Mouse (Mus musculus) CH12.LX (cell line): ENCODE measurements at regions not wholly inside any gene's neighbourhood (a gene's known extent, or its start where the extent isn't known, plus 50 kb on each side); places are given as distances from the start of the nearest gene placed in this dataset.
A peak's percentile ranks its signal among the peaks of the same experiment; 100 is the strongest.

ENCODE experiments used
- DNase-seq: peaks from one replicate; pipeline ENCODE4 v3.0.0-alpha.2; 2013; ENCODE audit errors: extremely low read depth
- H3K27ac ChIP-seq: 2 replicates; pipeline ENCODE4 v1.5.1; 2012; ENCODE audit warnings: low read depth, mild to moderate bottlenecking, control low read depth, moderate library complexity; ENCODE audit not compliant: insufficient read depth
- H3K27me3 ChIP-seq: replicated peaks from 2 replicates; pipeline ENCODE3; 2012; ENCODE audit warnings: inconsistent platforms
- H3K36me3 ChIP-seq, 2 experiments: replicated peaks in 1 of 2; 2 replicates each; pipeline versions ENCODE3 to v1.6.1; 2012; ENCODE audit warnings: inconsistent platforms in 1 of 2, low read length in 1 of 2, mild to moderate bottlenecking in 1 of 2, mixed read lengths in 1 of 2, moderate library complexity in 1 of 2; ENCODE audit not compliant: control insufficient read depth in 1 of 2, insufficient read depth in 1 of 2
- H3K4me1 ChIP-seq, 2 experiments: 2 replicates each; pipeline ENCODE4 v1.6.1; 2012; ENCODE audit warnings: inconsistent platforms in 1 of 2, moderate library complexity in 1 of 2; ENCODE audit not compliant: insufficient read depth in 2 of 2, control insufficient read depth in 1 of 2
- H3K4me2 ChIP-seq: 2 replicates; pipeline ENCODE4 v1.6.1; 2012; ENCODE audit warnings: low read depth, mild to moderate bottlenecking, control low read depth; ENCODE audit not compliant: poor library complexity, insufficient read depth, severe bottlenecking
- H3K4me3 ChIP-seq, 3 experiments: fragments of 150-350 bp in 1 of 3; sonication (generic) in 1 of 3; replicated peaks in 1 of 3; 2 replicates each; pipeline versions ENCODE3 to v1.5.1; 2011 to 2012; ENCODE audit warnings: low read depth in 2 of 3, low read length in 2 of 3, mild to moderate bottlenecking in 2 of 3, moderate library complexity in 2 of 3, control low read depth in 1 of 3, improper control_type of control experiment in 1 of 3, inconsistent platforms in 1 of 3, mixed read lengths in 1 of 3; ENCODE audit not compliant: poor library complexity in 1 of 3
- H3K79me2 ChIP-seq: replicated peaks from 2 replicates; pipeline ENCODE4 v1.6.1; 2012; ENCODE audit warnings: mild to moderate bottlenecking, moderate library complexity; ENCODE audit not compliant: control insufficient read depth, poor library complexity, insufficient read depth, severe bottlenecking; ENCODE audit errors: extremely low read depth
- H3K9ac ChIP-seq: 2 replicates; pipeline ENCODE4 v1.6.1; 2012; ENCODE audit warnings: low read depth, mild to moderate bottlenecking, control low read depth, moderate library complexity; ENCODE audit not compliant: insufficient read depth
- H3K9me3 ChIP-seq: replicated peaks from 2 replicates; pipeline ENCODE3; 2012; ENCODE audit warnings: low read length, inconsistent platforms, mixed read lengths
- BHLHE40 ChIP-seq: IDR thresholded peaks from 2 replicates; pipeline ENCODE4 v1.6.1; 2011; ENCODE audit warnings: mild to moderate bottlenecking, low read depth, low read length, improper control_type of control experiment
- CHD2 ChIP-seq: IDR thresholded peaks from 2 replicates; pipeline ENCODE4 v1.6.1; 2011; ENCODE audit warnings: low read length, improper control_type of control experiment
- E2F4 ChIP-seq: IDR thresholded peaks from 2 replicates; pipeline ENCODE4 v1.6.1; 2011; ENCODE audit warnings: low read depth, low read length, improper control_type of control experiment; ENCODE audit not compliant: insufficient replicate concordance
- ELF1 ChIP-seq: IDR thresholded peaks from 2 replicates; pipeline ENCODE4 v1.6.1; 2014; ENCODE audit warnings: low read depth, mild to moderate bottlenecking, inconsistent platforms, low read length, improper control_type of control experiment
- EP300 ChIP-seq: IDR thresholded peaks from 2 replicates; pipeline ENCODE4 v1.6.1; 2011; ENCODE audit warnings: low read length, improper control_type of control experiment
- ETS1 ChIP-seq: conservative IDR thresholded peaks from 2 replicates; pipeline ENCODE4 v1.6.1; 2012; ENCODE audit warnings: low read depth, mild to moderate bottlenecking, inconsistent platforms, low read length, improper control_type of control experiment, moderate library complexity
- GABPA ChIP-seq: IDR thresholded peaks from 2 replicates; pipeline ENCODE4 v1.6.1; 2012; ENCODE audit warnings: low read depth, low read length, improper control_type of control experiment, inconsistent platforms; ENCODE audit not compliant: insufficient replicate concordance
- JUND ChIP-seq: conservative IDR thresholded peaks from 2 replicates; pipeline ENCODE4 v1.6.1; 2011; ENCODE audit warnings: low read depth, low read length, improper control_type of control experiment
- MAFK ChIP-seq: IDR thresholded peaks from 2 replicates; pipeline ENCODE4 v1.6.1; 2011; ENCODE audit warnings: low read length, improper control_type of control experiment; ENCODE audit not compliant: insufficient replicate concordance
- MAX ChIP-seq: IDR thresholded peaks from 2 replicates; pipeline ENCODE4 v1.6.1; 2011; ENCODE audit warnings: low read length, improper control_type of control experiment
- MEF2A ChIP-seq: IDR thresholded peaks from 2 replicates; pipeline ENCODE4 v1.6.1; 2014; ENCODE audit warnings: low read depth, mild to moderate bottlenecking, inconsistent platforms, low read length, improper control_type of control experiment, borderline replicate concordance
- MXI1 ChIP-seq: IDR thresholded peaks from 2 replicates; pipeline ENCODE4 v1.6.1; 2011; ENCODE audit warnings: mild to moderate bottlenecking, low read depth, low read length, improper control_type of control experiment
- NRF1 ChIP-seq: IDR thresholded peaks from 2 replicates; pipeline ENCODE4 v1.6.1; 2014; ENCODE audit warnings: low read depth, mild to moderate bottlenecking, inconsistent platforms, low read length, improper control_type of control experiment, moderate library complexity
- POLR2A ChIP-seq: IDR thresholded peaks from 2 replicates; pipeline ENCODE4 v1.6.1; 2011; ENCODE audit warnings: low read depth, mild to moderate bottlenecking, improper control_type of control experiment, low read length
- RCOR1 ChIP-seq: conservative IDR thresholded peaks from 2 replicates; pipeline ENCODE4 v1.6.1; 2012; ENCODE audit warnings: low read depth, mild to moderate bottlenecking, inconsistent platforms, low read length, improper control_type of control experiment
- SIN3A ChIP-seq: IDR thresholded peaks from 2 replicates; pipeline ENCODE4 v1.6.1; 2012; ENCODE audit warnings: low read length, improper control_type of control experiment, inconsistent platforms
- SMC3 ChIP-seq: IDR thresholded peaks from 2 replicates; pipeline ENCODE4 v1.6.1; 2011; ENCODE audit warnings: low read depth, low read length, improper control_type of control experiment
- TCF12 ChIP-seq: IDR thresholded peaks from 2 replicates; pipeline ENCODE4 v1.6.1; 2014; ENCODE audit warnings: low read depth, mild to moderate bottlenecking, inconsistent platforms, low read length, improper control_type of control experiment
- USF1 ChIP-seq: IDR thresholded peaks from 2 replicates; pipeline ENCODE4 v1.6.1; 2014; ENCODE audit warnings: low read depth, mild to moderate bottlenecking, inconsistent platforms, low read length, improper control_type of control experiment
- USF2 ChIP-seq: conservative IDR thresholded peaks from 2 replicates; pipeline ENCODE4 v1.6.1; 2011; ENCODE audit warnings: low read depth, low read length, improper control_type of control experiment
- ZKSCAN1 ChIP-seq: IDR thresholded peaks from 2 replicates; pipeline ENCODE4 v1.6.1; 2012; ENCODE audit warnings: low read depth, inconsistent platforms, low read length, improper control_type of control experiment, borderline replicate concordance
- dilution Hi-C: fragments of 300-500 bp; cut with MboI; formaldehyde crosslinking; loops from 2 replicates; pipeline ENCODE4 v1.14.3; 2020; ENCODE audit warnings: low sequenced_read_pairs; ENCODE audit not compliant: extremely low pct_unique_long_range_greater_than_20kb, extremely low pct_ligation_motif_present
- in situ Hi-C: fragments of 300-500 bp; cut with MboI; formaldehyde crosslinking; loops from 3 replicates; pipeline ENCODE4 v1.14.3; 2019; ENCODE audit warnings: low sequenced_read_pairs, low pct_ligation_motif_present, low pct_unique_long_range_greater_than_20kb, mixed read lengths

DNA sequence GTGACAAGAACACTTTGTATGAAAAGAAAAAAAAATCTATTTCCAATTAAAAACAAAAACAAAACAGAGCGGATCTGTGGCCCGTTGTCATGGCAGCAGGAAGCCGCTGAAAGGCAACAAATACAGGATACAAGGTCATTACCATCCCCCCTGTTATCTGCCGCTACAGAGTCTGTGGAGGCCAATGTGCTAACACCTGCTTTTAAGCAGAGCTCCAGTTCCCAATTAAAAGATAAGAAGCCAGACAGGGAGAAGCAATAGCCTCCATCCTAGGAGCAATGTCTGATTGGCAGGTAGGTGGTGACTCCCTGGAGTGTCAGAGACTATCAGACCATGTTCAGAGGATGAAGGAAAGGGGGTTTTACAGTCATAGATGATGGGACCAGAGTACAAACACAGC lies 587.5 kb upstream of the Gm10131 start:
- Histone ChIP-seq H3K9ac (no peak overlapping the region), H3K27me3 (no peaks in the 10 kb centered on the region), H3K4me3 (no peak overlapping the region), H3K4me1 (peaks cover 11 to 12% of the 10 kb centered on the region in 2 experiments), H3K36me3 (no peaks in the 10 kb centered on the region), H3K79me2 (no peaks in the 10 kb centered on the region), H3K4me2 (no peak overlapping the region), H3K27ac (no peak overlapping the region), H3K9me3 (no peaks in the 10 kb centered on the region)
- no peak for DNase-seq
- no peak for TF ChIP-seq POLR2A
- TF ChIP-seq RCOR1 = no peak
- TF ChIP-seq MEF2A = no peak
- no peak for TF ChIP-seq CHD2
- TF ChIP-seq MAX = no peak
- TF ChIP-seq SMC3 = no peak
- TF ChIP-seq EP300 = no peak
- no peak for TF ChIP-seq ZKSCAN1
- TF ChIP-seq NRF1 = no peak
- TF ChIP-seq USF2 = no peak
- TF ChIP-seq E2F4 = no peak
- no peak for TF ChIP-seq MAFK
- TF ChIP-seq SIN3A = no peak
- no peak for TF ChIP-seq MXI1
- no peak for TF ChIP-seq GABPA
- TF ChIP-seq ETS1 = no peak
- TF ChIP-seq ELF1 = no peak
- in situ Hi-C loops = no loop called here
- dilution Hi-C loops = no loop called here

DNA sequence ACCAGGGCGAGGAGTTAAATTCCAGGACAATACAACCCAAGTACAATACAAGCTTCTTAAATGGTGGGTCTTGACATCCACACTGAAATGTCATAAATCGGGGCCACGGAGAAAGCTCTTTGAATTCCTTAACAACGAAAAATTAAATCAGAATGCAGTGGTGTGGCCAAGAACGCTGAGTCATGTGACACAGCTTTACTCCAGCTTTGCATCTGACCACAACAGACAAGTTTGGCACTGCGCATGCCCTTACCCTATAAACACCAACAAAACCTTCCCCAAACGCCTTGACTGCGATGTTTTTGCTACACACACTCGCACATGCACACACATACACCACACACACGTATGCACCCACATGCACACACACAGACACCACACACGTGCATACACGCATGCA lies 584.8 kb upstream of the Gm10131 start:
- peaks cover 11 to 12% of the 10 kb centered on the region in 2 experiments for H3K4me1 ChIP-seq
- no peaks in the 10 kb centered on the region for H3K36me3 ChIP-seq
- H3K79me2 ChIP-seq = no peaks in the 10 kb centered on the region
- dilution Hi-C loops (no loop called here), in situ Hi-C loops (no loop called here)
- TF ChIP-seq TCF12 = no peak
- peak; percentile 58 for TF ChIP-seq BHLHE40
- peak; percentile 42 for TF ChIP-seq USF1
- TF ChIP-seq NRF1 = peak; percentile 47; the same call in 1 of the 2 replicates
- no peak for TF ChIP-seq JUND
- peak; percentile 24; the same call in 1 of the 2 replicates for TF ChIP-seq USF2
- TF ChIP-seq MAFK = 0 out of 2 replicates have a peak, but pooled peaks have one; percentile 11
- no peak for TF ChIP-seq ZKSCAN1
- TF ChIP-seq, all 38 proteins: peak for 5
- Histone ChIP-seq H3K27me3 (no peaks in the 10 kb centered on the region), H3K27ac (no peak overlapping the region), H3K9ac (peak overlapping the region; percentile 30; the same call in 1 of the 2 replicates), H3K4me2 (no peak overlapping the region), H3K9me3 (no peaks in the 10 kb centered on the region), H3K4me3 (peak overlapping the region in 1 of 3 experiments; percentile 50)
- DNase-seq = no peak
